ENCODE assay signal across 8 mouse cellular contexts in genomic region chr5:66675983-66676382, GRCm38 (mm10). TPM values are rescaled to one million over a fixed set of nuclear protein-coding genes. Genes with fewer than 3 reads are reported as not detected.
A peak's percentile ranks its signal among the peaks of the same experiment; 100 is the strongest.
DNase-seq lines count a peak whose midpoint lies in the region; ATAC-seq lines count a peak whose summit lies in the region.

Gene Uchl1, plus strand, starts transcription at chr5:66676091.

- H3K27me3 ChIP-seq in hindbrain, embryonic 16.5 days (replicated peaks; ENCODE audit: control insufficient read depth, insufficient read depth, low read length), result no peaks in the 10 kb centered on the region

- H3K9ac ChIP-seq in hindbrain, embryonic 16.5 days (ENCODE audit: low read depth, low read length), result peak within 1 kb of the TSS; percentile 84

- H3K9me3 ChIP-seq in hindbrain, embryonic 16.5 days (ENCODE audit: control insufficient read depth, low read length), result no peaks in the 10 kb centered on the region

- peak; percentile 28 for DNase-seq in T-cell, adult 2 months (ENCODE audit: low spot score)
- DNase-seq in cerebellum, postnatal 14 days, result peak; percentile 96 to 97
- DNase-seq in frontal cortex, postnatal 36 days (ENCODE audit: low spot score in 2 of 2), result peak; percentile 95 to 97
- peak; percentile 91 for DNase-seq in left cerebral cortex, adult 11 months (ENCODE audit: low spot score)
- peak; percentile 29 for DNase-seq in lung, postnatal 36 days
- peak; percentile 97 for DNase-seq in right cerebral cortex, postnatal 10 days (ENCODE audit: low spot score in 2 of 2)
- peak; percentile 40 for DNase-seq in urinary bladder, postnatal 25 days (ENCODE audit: low spot score)

- peak within 1 kb of the TSS; percentile 80 for H3K4me3 ChIP-seq in hindbrain, embryonic 16.5 days (ENCODE audit: low read length)

- under 1% methylated on average over 20 of the region's 20 CpGs for WGBS in hindbrain, embryonic 16.5 days

- H3K4me2 ChIP-seq in hindbrain, embryonic 16.5 days (ENCODE audit: low read length), result peak within 1 kb of the TSS; percentile 84

- H3K4me1 ChIP-seq in hindbrain, embryonic 16.5 days (ENCODE audit: control insufficient read depth, insufficient read depth, low read depth, low read length), result peaks cover 23% of the 10 kb centered on the region

- H3K36me3 ChIP-seq in hindbrain, embryonic 16.5 days (ENCODE audit: control insufficient read depth, insufficient read depth, low read length), result peaks cover 4% of the 10 kb centered on the region

- H3K27ac ChIP-seq in hindbrain, embryonic 16.5 days (ENCODE audit: low read depth, low read length), result peak within 1 kb of the TSS; percentile 86

- ATAC-seq in hindbrain, embryonic 16.5 days, result peak; percentile 92

RNA-seq across cellular contexts. Expression of gene Uchl1, which starts in this region (rescaled TPM):
- polyA plus RNA-seq in hindbrain, embryonic 16.5 days (2015; fragmentation: Nextera tagmentation; extraction: Ambion mirVana), result 1,720 and 1,858 TPM in 2 replicates

Comparison
In these comparisons a context has a peak if more than half of its experiments do, and no peak if none do; other contexts are left out.
1. Peak in every context shown above with its lines: DNase-seq, ATAC-seq, H3K4me3 ChIP-seq and H3K27ac ChIP-seq.
2. DNase-seq: peak in every context shown above with its lines; median percentile 97 in right cerebral cortex, postnatal 10 days; 96 in cerebellum, postnatal 14 days; 96 in frontal cortex, postnatal 36 days; 91 in left cerebral cortex, adult 11 months; 40 in urinary bladder, postnatal 25 days; 29 in lung, postnatal 36 days; 28 in T-cell, adult 2 months.